Mouse (Mus musculus) embryonic fibroblast, embryonic 13.5 days (primary cell): ENCODE data around the gene 4930590J08Rik. TPM values are rescaled to one million over a fixed set of nuclear protein-coding genes. Genes with fewer than 3 reads are reported as not detected.

Experiments
- H3K27ac ChIP-seq: 2 replicates; pipeline ENCODE4 v1.5.1; 2012; ENCODE audit warnings: low read length, control low read depth, inconsistent platforms; ENCODE audit not compliant: insufficient read depth
- H3K4me1 ChIP-seq: 2 replicates; pipeline ENCODE4 v1.6.1; 2011; ENCODE audit warnings: low read length; ENCODE audit not compliant: control insufficient read depth, insufficient read depth
- H3K4me3 ChIP-seq: 2 replicates; pipeline ENCODE4 v1.5.1; 2011; ENCODE audit warnings: mild to moderate bottlenecking, control low read depth, low read length; ENCODE audit not compliant: insufficient read depth
- CTCF ChIP-seq: IDR thresholded peaks from 2 replicates; pipeline ENCODE4 v1.5.1; 2011; ENCODE audit warnings: mild to moderate bottlenecking, control low read depth, low read length, moderate library complexity, borderline replicate concordance; ENCODE audit not compliant: insufficient read depth
- POLR2A ChIP-seq: IDR thresholded peaks from 2 replicates; pipeline ENCODE4 v1.6.1; 2011; ENCODE audit warnings: low read depth, mild to moderate bottlenecking, control low read depth, low read length, moderate library complexity
- polyA plus RNA-seq: library from polyadenylated mRNA; stranded (reverse); fragments of >200 nt; gene quantifications from 2 replicates; pipeline ENCODE4 v1.2.4, GENCODE M21; 2011; ENCODE audit warnings: low read depth; ENCODE audit not compliant: missing spikeins, insufficient read length

The 4930590J08Rik gene
- polyA plus RNA-seq, 1 experiment = 0.81 TPM

DNA sequence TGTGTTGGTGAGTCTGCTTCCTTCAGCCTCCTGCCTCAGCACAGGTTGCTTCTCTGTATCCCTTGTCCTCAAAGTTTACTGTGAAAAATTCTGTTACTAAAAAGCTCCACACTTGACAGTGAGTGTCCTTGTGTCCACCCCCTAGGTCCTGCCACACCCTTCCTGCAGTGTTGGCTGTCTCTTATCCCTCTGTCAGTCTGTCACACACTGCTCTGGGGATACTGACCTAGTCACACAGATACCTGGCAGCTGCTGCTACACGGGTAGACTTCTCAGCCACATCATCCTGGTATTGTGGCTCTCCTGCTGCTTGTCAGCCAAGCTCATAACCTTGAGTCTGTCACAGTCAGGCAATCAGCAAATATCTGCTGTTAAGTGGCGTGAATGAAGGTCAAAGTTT, 90.2 kb downstream of the 4930590J08Rik start:
- Histone ChIP-seq H3K4me3 (no peak overlapping the region), H3K4me1 (no peaks in the 10 kb centered on the region), H3K27ac (no peak overlapping the region)
- TF ChIP-seq CTCF (no peak), POLR2A (no peak)

- no peak overlapping the region for H3K4me3 ChIP-seq
- no peaks in the 10 kb centered on the region for H3K4me1 ChIP-seq
- H3K27ac ChIP-seq = no peak overlapping the region
- TF ChIP-seq POLR2A (no peak), CTCF (no peak)
Measured at GRCm38 (mm10) chr6:91993795-91994505, 91.3 kb downstream of the 4930590J08Rik start.

DNA sequence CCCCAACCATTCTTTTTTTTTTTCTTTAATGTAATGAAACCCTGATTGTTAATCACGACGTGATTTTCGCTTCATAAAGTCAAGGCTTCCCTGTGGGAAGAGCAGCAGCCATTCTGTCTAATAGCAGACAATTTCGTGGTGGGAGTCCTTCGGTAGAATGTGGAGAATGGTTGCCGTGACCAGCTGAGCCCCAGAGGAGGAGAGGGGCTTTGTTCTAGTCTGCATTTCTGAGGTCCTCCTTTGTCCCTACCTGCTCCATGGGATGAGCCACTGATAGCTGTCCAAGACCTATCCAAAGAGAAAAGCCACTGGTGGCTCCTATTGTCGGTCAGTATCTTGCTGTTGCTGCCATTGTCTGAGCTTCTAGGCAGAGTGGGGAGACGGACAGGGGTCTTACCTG, 93.5 kb downstream of the 4930590J08Rik start:
- no peak for TF ChIP-seq CTCF
- no peak for TF ChIP-seq POLR2A
- no peak overlapping the region for H3K4me3 ChIP-seq
- H3K4me1 ChIP-seq = no peaks in the 10 kb centered on the region
- no peak overlapping the region for H3K27ac ChIP-seq

Other genes starting within 250 kb of the 4930590J08Rik start
- 79.8 and 108 TPM in 2 replicates for gene Slc6a6, start 218.8 kb upstream of the 4930590J08Rik start, polyA plus RNA-seq
- gene Grip2, start 75.6 kb upstream of the 4930590J08Rik start, polyA plus RNA-seq = not detected in 2 replicates
- 15.8 and 26.3 TPM in 2 replicates for gene Ccdc174, start 24.8 kb upstream of the 4930590J08Rik start, polyA plus RNA-seq
- 0.40 and 0.43 TPM in 2 replicates for gene Fgd5, start 76.1 kb downstream of the 4930590J08Rik start, polyA plus RNA-seq
- gene Nr2c2, start 188.6 kb downstream of the 4930590J08Rik start, polyA plus RNA-seq = 34.5 and 45.1 TPM in 2 replicates